Mouse (Mus musculus) natural killer cell, adult 2 months (primary cell): Measurements from ENCODE around the gene Wnt6.
A peak's percentile ranks its signal among the peaks of the same experiment; 100 is the strongest.

Experiments used
- DNase-seq, 2 experiments: peaks; one replicate each; pipeline ENCODE4 v3.0.0; 2022; ENCODE audit warnings: low spot score in 2 of 2

The Wnt6 gene

DNA sequence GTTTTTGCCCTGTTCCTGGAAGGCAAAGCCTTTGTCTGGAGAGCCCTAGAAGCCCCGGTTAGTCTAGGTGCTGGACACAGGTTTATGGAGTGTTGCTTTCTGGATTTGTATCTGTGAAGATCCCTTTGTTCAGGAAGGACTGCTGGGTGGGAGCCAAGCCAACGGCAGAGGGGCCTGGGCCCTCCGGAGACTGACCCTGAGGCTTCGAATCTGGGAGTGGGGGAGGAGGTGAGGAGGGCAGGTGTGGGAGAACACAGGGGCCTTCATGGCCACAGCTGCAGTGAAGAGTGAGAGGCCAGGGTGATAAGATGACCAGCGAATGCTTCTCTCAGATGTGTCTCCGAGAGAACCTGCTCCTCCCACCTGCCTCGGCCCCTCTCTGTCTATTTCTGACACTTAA is 2.4 kb downstream of the Wnt6 start:
- no peak for DNase-seq

DNA sequence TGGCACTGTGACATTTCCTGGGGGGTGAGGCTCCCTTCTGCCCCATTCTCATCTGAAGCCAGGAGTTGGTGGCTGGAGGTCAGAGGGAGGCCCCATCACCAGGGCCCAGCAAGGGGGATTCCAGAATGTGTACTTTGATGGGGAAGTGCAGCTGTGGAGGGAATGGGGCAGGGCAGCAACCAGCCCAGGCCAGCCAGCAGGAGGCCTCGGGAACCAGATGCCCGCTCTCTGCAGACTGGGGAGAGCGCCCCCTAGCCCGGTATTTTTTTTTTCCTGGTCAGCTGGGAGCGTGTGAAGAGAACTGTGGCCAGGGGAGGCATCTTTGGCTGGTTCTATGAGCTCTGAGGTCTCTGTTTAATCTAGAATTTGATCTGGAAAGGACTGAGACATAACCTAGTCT is 4.1 kb downstream of the Wnt6 start:
- DNase-seq, result no peak

DNA sequence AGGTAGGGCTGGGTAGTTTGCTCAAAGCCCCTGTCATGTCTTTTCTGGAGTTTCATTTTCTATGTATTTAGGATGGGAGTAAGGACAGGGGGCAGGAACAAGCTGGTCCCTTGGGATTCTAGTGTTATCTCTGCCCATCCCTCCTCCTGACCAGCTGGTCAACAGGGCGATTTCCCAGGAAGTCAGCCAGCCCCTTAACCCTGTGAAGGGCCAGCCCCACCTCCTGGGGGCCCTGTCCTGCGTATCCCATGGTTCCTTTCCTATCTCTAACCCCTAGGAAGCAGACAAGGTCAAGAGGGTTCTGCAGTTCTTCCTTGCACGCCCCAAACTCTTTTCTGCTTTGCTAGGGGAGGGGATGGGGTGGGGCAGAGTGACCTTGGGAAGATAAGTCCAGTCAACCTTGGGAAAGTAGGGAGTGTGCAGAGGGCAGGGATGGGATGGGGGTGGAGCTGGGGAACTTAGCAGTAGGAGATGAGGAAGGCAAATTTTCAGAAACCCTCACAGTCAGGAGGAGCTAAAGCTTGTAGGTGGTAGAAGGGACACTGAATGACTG is 7.3 kb downstream of the Wnt6 start:
- DNase-seq, result no peak

DNA sequence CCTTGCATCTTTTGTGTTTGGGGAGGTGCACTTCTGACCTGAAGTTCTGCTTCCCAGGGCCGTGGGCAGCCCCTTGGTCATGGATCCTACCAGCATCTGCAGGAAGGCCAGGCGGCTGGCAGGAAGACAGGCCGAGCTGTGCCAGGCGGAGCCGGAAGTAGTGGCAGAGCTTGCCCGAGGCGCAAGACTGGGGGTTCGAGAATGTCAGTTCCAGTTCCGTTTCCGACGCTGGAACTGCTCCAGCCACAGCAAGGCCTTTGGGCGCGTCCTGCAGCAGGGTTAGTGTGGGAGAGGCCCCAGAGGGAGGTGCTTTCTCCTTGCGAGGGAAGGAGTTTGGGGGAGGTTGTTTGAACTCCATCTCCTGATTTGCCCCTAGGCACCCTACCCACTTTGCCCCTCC is 10.4 kb downstream of the Wnt6 start:
- DNase-seq, result no peak

DNA sequence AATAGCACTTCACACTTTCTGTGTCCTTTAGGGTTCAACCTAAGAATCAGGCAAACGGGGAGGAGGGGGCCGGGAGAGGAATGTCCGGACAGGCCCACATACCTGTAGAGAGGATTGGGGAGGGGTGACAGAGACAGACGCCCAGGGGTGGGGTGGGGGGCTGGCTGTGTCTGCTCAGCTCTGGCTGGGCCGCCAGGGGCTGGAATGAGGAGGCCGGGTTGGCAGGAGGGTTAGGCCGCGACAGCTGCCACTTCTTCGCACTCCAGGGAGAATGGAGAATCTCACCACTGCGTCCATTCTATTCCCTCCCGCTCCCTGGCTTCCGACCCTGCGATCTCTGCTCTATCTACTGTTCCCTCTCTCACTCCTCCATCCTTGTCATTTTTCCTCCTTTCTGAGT is 11.9 kb downstream of the Wnt6 start:
- DNase-seq, result no peak

DNA sequence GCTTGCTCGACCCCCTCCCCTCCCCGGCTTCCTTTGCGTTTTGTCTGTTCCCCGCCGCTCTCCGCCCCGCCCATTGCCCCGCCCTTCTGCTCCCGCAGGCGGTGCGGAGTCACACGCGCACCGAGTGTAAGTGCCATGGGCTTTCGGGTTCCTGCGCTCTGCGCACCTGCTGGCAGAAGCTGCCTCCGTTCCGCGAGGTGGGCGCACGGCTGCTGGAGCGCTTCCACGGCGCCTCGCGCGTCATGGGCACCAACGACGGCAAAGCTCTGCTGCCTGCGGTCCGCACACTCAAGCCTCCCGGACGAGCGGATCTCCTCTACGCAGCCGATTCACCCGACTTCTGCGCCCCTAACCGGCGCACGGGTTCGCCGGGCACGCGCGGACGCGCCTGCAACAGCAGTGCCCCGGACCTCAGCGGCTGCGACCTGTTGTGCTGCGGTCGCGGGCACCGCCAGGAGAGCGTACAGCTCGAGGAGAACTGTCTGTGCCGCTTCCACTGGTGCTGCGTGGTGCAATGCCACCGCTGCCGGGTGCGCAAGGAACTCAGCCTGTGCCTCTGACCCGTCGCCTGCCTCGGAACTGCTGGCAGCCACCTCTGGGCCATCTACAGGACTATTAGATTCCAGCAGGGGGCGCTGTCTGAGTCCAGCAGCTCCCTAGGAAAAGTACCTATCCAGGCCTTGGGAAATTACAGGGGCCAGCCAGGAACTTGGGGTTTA is 12.5 kb downstream of the Wnt6 start:
- DNase-seq, result peak; percentile 32 to 46

DNA sequence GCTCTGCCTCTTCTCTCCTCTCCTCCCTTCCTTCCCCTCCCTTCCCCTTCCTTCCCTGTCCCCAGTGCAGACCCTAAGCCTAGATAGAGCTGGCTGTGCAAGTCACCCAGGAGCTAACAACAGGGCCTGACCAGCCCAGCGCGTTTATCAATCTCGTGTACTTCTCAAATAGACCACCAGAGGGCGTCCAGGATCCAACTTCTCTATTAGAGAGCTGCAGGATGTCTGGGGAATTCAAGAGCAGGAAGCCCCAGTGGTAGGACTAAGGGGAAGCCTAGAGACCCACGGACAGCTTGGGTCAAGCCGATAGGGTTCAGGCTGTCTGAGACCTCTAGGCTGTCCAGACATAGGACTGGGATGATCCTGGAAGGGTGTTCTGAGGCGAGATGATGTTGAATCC is 16.2 kb downstream of the Wnt6 start:
- DNase-seq, result peak; percentile 66 to 83

DNA sequence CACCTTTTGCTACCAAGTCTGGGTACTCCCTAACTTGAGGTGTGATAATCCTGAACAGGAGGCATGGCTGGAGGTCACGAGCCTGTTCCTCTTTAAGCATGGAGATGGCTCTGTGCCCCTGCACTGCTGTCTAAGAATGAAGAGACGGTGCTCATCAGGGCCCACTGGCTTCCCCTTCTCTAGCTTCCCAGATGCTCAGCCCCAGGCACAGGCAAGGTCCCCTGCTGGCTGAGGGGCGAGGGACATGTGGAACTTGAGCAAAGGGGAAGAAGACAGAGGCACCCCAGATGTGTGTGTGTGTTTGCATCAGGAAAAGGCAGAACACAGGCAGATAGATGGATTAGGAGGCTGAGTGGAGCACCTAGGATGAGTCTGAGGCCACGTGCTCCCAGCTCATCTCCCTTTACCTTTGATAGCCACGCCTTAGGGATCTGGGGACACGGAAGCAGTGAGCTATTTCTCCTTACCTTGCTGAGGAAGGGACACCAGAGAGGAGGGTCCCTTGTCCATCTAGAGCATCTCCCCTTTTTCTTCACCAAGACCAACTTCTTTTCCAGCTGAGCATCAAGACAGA is 17.0 kb downstream of the Wnt6 start:
- no peak for DNase-seq

DNA sequence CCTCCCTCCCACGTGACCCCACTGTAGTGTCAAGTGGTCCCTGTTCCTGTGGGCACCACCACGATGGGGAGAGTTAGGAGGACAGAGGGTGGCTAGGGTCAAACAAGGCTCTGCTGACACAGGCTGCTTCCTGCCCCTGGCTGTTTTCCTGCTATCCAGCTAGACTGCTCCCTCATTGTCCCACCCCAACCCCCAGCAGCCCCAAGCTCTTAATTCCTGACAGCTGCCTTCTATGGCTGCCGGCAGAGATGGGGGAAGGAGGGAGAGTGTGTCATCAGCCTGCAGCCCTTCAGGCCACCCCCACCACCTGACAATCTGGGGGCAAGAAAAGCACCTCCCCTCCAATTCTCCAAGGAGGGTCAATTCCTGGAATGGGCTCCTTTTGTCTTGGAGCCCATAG is 18.4 kb downstream of the Wnt6 start:
- no peak for DNase-seq

DNA sequence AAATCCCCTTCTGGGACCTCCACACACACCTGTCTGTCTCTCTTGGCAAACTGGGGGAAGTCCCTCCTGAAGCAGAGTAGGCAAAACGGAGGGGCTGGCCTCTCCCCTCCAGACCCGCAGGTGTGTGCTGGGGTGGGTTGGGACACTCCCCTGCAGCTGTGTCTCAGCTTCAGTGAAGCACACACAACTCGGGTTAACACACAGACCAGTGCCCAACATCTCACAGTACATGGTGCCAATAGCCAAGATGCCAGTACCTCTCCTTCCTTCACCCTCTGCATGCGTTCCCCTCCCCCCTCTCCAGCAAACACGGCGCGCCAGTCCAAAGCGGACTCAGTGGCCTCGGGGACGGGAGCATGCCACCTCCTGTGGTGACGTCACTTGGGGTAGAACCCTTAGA is 19.6 kb downstream of the Wnt6 start, which contains the start of gene Wnt10a:
Gene Wnt10a (plus strand): TSS at position 268 of the 400 bp plus-strand sequence.
- peak in 1 of 2 experiments; percentile 34 for DNase-seq

DNA sequence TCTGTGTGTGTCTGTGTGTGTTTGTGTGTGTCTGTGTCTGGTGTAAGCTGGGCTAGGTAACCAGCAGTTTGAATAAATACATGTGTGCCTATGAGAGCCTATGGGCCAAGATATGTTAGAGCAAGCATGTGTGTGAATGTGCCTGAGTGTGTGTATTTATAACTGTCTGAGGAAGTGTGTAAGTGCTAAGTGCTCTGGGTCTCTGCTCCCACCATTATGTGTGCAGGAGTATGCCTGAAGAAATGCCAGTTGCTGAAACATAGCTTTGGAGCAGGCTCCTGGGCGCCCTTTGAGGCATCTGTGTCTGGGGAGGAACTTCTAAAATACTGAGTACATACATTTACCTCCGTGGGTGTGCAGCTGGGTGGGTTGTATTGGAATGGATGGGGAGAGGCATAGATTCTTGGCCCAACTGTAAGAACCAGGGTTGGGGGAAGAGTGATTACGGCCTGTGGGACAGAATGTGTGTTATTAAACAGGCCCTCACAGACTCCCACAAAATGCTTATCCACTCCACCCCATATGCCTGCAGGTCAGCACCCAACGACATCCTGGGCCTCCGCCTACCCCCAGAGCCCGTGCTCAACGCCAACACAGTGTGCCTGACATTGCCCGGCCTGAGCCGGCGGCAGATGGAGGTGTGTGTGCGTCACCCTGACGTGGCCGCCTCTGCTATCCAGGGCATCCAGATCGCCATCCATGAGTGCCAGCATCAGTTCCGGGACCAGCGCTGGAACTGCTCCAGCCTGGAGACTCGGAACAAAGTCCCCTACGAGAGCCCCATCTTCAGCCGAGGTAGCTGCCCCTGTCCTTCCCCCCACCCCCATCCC is 21.4 kb downstream of the Wnt6 start:
- DNase-seq, result no peak

DNA sequence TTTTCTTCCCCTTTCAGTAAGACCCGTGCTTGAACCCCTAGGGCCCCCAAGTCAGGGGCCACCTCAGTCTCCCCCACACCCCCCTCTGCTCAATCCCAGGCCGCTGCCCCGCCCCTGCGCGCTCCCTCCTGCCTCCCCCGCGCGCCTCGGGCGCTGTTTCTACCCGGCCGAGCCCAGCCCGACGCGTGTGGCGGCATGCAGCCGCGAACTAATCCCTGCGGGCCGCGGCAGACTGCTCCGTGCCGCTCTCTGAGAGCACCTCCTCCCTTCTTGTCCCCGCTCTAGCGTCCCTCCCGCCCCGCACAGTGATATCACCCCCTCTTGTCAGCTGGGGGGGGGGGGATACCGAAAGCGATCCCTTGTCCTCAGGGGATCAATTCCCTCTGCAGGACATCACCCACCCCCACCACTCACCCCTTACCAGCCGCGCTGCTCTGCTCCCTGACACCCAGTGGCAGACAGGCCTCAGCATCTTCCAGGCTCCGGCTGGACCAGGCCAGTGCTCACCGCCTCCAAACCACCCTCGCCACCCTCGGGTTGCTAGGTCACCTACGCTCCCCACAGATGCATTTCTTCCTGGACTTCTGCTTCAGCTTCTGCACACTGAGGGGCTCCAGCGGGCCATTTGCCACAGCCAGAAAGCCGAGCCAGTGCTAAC is 22.9 kb downstream of the Wnt6 start:
- DNase-seq, result no peak

DNA sequence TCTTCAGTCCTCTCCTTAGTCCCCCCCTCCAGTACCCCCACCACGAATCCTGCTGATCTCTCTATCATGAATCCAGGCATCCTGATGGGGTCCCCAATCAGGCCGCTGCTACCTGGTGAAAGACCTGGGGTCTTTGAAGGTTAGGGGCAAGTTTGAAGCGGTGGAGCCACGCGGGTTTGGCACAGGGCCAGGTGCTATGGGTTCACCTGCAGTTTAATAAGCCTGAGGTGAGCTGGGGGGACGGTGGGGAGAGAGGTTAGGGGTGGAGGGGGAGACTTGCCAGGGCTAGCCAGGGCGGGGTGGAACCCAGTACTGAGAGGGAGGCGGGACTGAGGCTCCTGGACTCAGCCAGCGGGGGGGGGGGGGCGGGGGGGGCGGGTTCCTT is 23.4 kb downstream of the Wnt6 start:
- DNase-seq, result no peak

DNA sequence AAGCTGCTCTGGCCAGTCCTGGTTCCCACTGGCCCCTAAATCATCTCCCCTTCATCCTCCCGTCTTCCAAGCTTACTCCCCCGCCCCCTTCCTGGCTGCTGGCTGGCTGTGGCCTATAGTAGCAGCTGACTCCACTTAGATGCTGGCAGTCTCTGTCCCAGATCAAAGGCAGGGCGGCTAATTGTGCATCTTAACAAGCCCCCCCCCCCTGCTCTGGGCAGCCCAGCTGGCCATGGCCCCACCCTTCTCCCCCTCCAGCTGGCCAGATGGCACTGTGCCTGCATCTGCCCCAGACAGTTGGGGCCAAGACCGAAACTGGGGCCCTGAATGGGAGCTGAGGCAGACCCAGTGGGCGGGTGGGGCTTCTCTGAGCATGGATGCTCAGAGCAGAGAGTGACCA is 25.8 kb downstream of the Wnt6 start:
- no peak for DNase-seq

DNA sequence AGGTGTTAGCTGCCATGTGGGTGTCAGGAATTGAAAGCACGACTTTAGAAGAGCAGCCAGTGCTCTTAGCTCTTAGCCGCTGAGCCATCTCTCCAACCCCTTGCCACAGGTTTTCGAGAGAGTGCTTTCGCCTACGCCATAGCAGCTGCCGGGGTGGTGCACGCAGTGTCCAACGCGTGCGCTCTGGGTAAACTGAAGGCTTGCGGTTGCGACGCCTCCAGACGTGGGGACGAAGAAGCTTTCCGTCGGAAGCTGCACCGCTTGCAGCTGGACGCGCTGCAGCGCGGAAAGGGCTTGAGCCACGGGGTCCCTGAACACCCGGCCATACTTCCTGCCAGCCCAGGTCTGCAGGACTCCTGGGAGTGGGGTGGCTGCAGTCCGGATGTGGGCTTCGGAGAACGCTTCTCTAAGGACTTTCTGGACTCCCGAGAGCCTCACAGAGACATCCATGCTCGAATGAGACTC is 28.8 kb downstream of the Wnt6 start:
- DNase-seq, result peak; percentile 34 to 41

DNA sequence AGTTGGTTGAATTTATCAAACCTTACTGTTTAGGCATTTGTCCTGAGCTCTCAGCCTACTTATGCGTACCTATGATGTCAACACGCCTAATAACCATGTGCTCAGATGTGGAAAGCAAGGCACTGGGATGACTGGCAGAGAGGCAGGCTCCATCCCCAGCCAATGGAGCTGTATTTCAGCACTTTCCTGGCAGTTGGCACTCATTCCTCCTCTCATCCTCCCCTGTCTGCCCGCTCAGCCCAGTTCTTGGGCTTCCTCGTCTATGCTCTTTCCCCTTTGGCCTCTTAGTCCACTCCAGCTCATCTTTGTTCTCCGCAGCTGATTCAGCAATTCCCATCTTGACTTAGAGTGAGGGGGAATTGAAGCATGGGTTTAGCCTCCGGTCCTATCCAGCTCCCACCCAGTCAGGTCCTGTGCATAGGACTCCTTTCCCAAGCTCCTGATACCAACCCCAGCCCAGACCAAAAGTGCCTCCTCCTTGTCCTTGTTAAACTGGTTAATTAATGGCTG is 30.0 kb downstream of the Wnt6 start:
- no peak for DNase-seq

DNA sequence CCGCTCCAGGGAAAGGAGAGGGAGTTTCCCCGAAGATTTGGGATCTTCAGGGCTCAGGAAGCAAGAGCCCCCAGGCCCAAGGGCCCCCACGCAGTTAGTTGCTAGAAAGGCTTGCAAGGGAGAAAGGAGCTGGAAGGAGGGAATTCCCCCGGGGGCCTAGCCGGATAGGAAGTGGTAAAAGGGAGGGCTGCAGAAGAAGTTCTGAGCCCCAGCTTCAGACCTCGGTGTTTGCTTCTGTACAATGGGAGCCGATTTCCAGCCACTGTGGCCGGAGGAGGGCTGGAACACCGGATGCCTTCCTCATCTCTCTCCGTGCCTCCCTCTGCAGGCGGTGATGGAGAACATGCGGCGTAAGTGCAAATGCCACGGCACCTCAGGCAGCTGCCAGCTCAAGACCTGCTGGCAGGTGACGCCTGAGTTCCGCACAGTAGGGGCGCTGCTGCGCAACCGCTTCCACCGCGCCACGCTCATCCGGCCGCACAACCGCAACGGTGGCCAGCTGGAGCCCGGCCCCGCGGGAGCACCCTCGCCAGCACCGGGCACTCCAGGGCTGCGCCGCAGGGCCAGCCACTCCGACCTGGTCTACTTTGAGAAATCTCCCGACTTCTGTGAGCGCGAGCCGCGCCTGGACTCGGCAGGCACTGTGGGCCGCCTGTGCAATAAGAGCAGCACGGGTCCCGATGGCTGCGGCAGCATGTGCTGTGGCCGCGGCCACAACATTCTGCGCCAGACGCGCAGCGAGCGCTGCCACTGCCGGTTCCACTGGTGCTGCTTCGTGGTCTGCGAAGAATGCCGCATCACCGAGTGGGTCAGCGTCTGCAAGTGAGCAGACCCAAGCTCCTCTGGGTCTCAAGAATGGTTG is 31.3 kb downstream of the Wnt6 start:
- peak; percentile 66 to 75 for DNase-seq

DNA sequence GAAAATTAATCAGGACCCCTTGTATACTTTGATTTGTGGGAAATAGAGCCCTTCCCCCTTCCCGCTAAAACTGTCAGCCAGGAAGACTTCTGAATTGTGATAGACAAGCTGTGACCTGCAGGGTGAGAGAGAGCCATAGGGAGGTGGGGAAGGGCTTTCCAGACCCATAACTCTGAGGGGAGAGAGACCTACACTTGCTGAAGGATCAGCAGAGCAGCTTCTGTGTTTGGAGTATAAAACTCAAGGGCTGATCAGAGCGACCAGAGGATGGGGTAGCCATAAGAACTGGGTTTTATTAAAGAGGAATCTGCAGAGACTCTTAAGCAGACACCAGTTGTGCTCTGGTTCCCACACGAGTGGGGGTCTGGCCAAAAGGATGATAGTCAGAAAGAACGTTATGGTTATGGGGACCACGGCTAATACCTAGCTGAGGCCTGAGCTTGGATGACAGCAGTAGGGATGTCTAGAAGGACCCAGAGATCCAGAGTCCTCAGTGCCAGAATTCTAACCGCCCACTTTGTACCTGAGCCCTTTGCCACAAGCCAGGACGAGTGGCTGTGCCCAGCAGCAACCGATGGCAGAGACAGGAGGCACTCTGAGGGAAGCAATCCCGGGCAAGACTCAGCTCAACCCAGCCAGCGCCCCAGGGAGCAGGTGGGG is 32.6 kb downstream of the Wnt6 start:
- DNase-seq, result no peak

DNA sequence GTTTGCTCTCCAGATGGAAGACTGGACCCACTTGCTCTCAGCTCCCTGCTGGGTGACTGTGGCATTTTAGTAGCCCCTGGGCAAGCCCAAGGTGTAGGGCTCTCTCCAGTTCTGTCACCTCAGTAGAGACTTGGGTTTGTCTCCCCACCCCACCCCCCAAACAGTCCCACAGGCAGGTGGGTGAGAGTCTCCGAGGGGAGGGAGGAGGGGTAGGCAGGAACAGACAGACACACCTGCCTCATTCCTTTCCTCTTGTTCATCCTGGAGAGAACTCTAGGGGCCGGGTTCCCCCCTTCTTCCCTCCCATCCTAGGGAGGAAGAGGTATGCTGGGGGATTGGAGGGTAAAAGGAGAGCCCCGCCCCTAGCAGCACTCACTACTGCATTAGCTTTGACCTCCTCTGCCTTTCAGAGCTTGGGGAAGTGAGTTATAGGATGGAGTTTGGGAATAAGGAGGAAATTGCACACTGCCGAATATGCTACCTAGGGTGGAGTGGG is 33.7 kb downstream of the Wnt6 start:
- DNase-seq, result no peak

DNA sequence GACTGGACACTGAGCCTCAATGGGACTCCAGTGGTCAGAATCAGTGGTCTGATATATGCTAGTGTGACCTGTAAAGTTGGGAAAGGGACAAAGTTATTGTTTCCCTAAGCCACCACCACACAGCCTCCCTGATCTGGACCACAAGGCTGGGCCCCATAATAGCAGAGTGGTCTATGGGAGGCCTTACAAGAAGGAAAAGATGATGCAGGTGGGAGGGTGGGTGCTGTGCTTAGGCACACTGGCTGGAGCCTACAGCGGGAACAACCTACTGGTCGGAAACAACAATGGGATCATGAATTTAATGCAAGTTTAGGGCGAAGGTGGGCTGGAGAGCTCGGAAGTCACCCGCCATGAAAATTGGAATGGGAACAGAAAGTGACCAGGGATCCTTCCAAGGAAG is 34.2 kb downstream of the Wnt6 start:
- DNase-seq, result no peak
